Mouse (Mus musculus): Measurements from ENCODE around the gene Topors. TPM values are rescaled to one million over a fixed set of nuclear protein-coding genes. Genes with fewer than 3 reads are reported as not detected.

Gene Topors
- polyA plus RNA-seq (2012; rRNA removed) = 3.8 and 5.4 TPM in 2 replicates

GRCm38 (mm10) chr4:40269430-40270032 is at the start of gene Topors, which contains the start of gene Smim27:
TSS of gene Topors (minus strand) at chr4:40269850.
TSS of gene Smim27 (plus strand) at chr4:40269579.
- DNase-seq = peak; percentile 98
- peak; percentile 99 for TF ChIP-seq POLR2A (IDR thresholded peaks at IDR 0.05; ENCODE audit: low read depth, low read length)
- TF ChIP-seq CTCF (conservative IDR thresholded peaks at IDR 0.05; ENCODE audit: insufficient read depth, insufficient read length, low read depth, low read length) = no peak
- peaks cover 5% of the 10 kb centered on the region; the same call in 1 of the 2 replicates for H3K4me1 ChIP-seq (ENCODE audit: control insufficient read depth, insufficient read depth, low read length)
- H3K27ac ChIP-seq (ENCODE audit: insufficient read depth, low read depth, low read length) = peak within 1 kb of the TSS; percentile 99
- H3K4me3 ChIP-seq (ENCODE audit: insufficient read depth, low read depth, low read length) = peak within 1 kb of the TSS; percentile 97
- H3K36me3 ChIP-seq (ENCODE audit: control insufficient read depth, insufficient read depth, low read length) = peaks cover 2% of the 10 kb centered on the region; the same call in 1 of the 2 replicates
- under 1% methylated on average over 38 of the region's 38 CpGs for WGBS
- H3K27me3 ChIP-seq (replicated peaks; ENCODE audit: control insufficient read depth, insufficient read depth, low read length) = no peaks in the 10 kb centered on the region

GRCm38 (mm10) chr4:40317404-40317803 is 47.8 kb upstream of the Topors start:
- Histone ChIP-seq H3K4me3 (ENCODE audit: insufficient read depth, low read depth, low read length) (no peak overlapping the region), H3K27me3 (replicated peaks; ENCODE audit: control insufficient read depth, insufficient read depth, low read length) (no peaks in the 10 kb centered on the region), H3K4me1 (ENCODE audit: control insufficient read depth, insufficient read depth, low read length) (no peaks in the 10 kb centered on the region), H3K27ac (ENCODE audit: insufficient read depth, low read depth, low read length) (no peak overlapping the region), H3K36me3 (ENCODE audit: control insufficient read depth, insufficient read depth, low read length) (no peaks in the 10 kb centered on the region)
- TF ChIP-seq CTCF (conservative IDR thresholded peaks at IDR 0.05; ENCODE audit: insufficient read depth, insufficient read length, low read depth, low read length) (no peak), POLR2A (IDR thresholded peaks at IDR 0.05; ENCODE audit: low read depth, low read length) (no peak)
- 75% methylated on average over 3 of the region's 3 CpGs for WGBS
- DNase-seq = no peak

GRCm38 (mm10) chr4:40313026-40313425 is 43.4 kb upstream of the Topors start:
- TF ChIP-seq CTCF (conservative IDR thresholded peaks at IDR 0.05; ENCODE audit: insufficient read depth, insufficient read length, low read depth, low read length) = no peak
- no peak for TF ChIP-seq POLR2A (IDR thresholded peaks at IDR 0.05; ENCODE audit: low read depth, low read length)
- WGBS = 67% methylated on average over 6 of the region's 6 CpGs
- no peak overlapping the region for H3K4me3 ChIP-seq (ENCODE audit: insufficient read depth, low read depth, low read length)

GRCm38 (mm10) chr4:40312213-40312612 is 42.6 kb upstream of the Topors start:
- TF ChIP-seq POLR2A (IDR thresholded peaks at IDR 0.05; ENCODE audit: low read depth, low read length) (no peak), CTCF (conservative IDR thresholded peaks at IDR 0.05; ENCODE audit: insufficient read depth, insufficient read length, low read depth, low read length) (no peak)
- Histone ChIP-seq H3K36me3 (ENCODE audit: control insufficient read depth, insufficient read depth, low read length) (no peaks in the 10 kb centered on the region), H3K27me3 (replicated peaks; ENCODE audit: control insufficient read depth, insufficient read depth, low read length) (no peaks in the 10 kb centered on the region), H3K4me3 (ENCODE audit: insufficient read depth, low read depth, low read length) (no peak overlapping the region), H3K27ac (ENCODE audit: insufficient read depth, low read depth, low read length) (no peak overlapping the region), H3K4me1 (ENCODE audit: control insufficient read depth, insufficient read depth, low read length) (no peaks in the 10 kb centered on the region)
- WGBS = 92% methylated on average over 1 of the region's 1 CpGs
- DNase-seq = no peak

More at GRCm38 (mm10) chr4:40313026-40313425, 43.4 kb upstream of the Topors start:
- H3K4me1 ChIP-seq (ENCODE audit: control insufficient read depth, insufficient read depth, low read length) = no peaks in the 10 kb centered on the region
- DNase-seq = no peak
- no peaks in the 10 kb centered on the region for H3K36me3 ChIP-seq (ENCODE audit: control insufficient read depth, insufficient read depth, low read length)
- no peaks in the 10 kb centered on the region for H3K27me3 ChIP-seq (replicated peaks; ENCODE audit: control insufficient read depth, insufficient read depth, low read length)
- H3K27ac ChIP-seq (ENCODE audit: insufficient read depth, low read depth, low read length) = no peak overlapping the region

- no peak overlapping the region for H3K27ac ChIP-seq (ENCODE audit: insufficient read depth, low read depth, low read length)
- DNase-seq = no peak
- 83% methylated on average over 11 of the region's 11 CpGs for WGBS
- H3K27me3 ChIP-seq (replicated peaks; ENCODE audit: control insufficient read depth, insufficient read depth, low read length) = no peaks in the 10 kb centered on the region
- H3K4me3 ChIP-seq (ENCODE audit: insufficient read depth, low read depth, low read length) = no peak overlapping the region
- no peaks in the 10 kb centered on the region for H3K36me3 ChIP-seq (ENCODE audit: control insufficient read depth, insufficient read depth, low read length)
- TF ChIP-seq CTCF (conservative IDR thresholded peaks at IDR 0.05; ENCODE audit: insufficient read depth, insufficient read length, low read depth, low read length) (no peak), POLR2A (IDR thresholded peaks at IDR 0.05; ENCODE audit: low read depth, low read length) (no peak)
- no peaks in the 10 kb centered on the region for H3K4me1 ChIP-seq (ENCODE audit: control insufficient read depth, insufficient read depth, low read length)
Measured at GRCm38 (mm10) chr4:40310796-40311383, 41.2 kb upstream of the Topors start.

GRCm38 (mm10) chr4:40309682-40310081 is 40.0 kb upstream of the Topors start:
- no peak overlapping the region for H3K4me3 ChIP-seq (ENCODE audit: insufficient read depth, low read depth, low read length)
- no peaks in the 10 kb centered on the region for H3K27me3 ChIP-seq (replicated peaks; ENCODE audit: control insufficient read depth, insufficient read depth, low read length)
- no peaks in the 10 kb centered on the region for H3K36me3 ChIP-seq (ENCODE audit: control insufficient read depth, insufficient read depth, low read length)
- no peak for TF ChIP-seq CTCF (conservative IDR thresholded peaks at IDR 0.05; ENCODE audit: insufficient read depth, insufficient read length, low read depth, low read length)
- no peak for TF ChIP-seq POLR2A (IDR thresholded peaks at IDR 0.05; ENCODE audit: low read depth, low read length)
- no peaks in the 10 kb centered on the region for H3K4me1 ChIP-seq (ENCODE audit: control insufficient read depth, insufficient read depth, low read length)
- DNase-seq = no peak
- no peak overlapping the region for H3K27ac ChIP-seq (ENCODE audit: insufficient read depth, low read depth, low read length)

- Histone ChIP-seq H3K36me3 (ENCODE audit: control insufficient read depth, insufficient read depth, low read length) (no peaks in the 10 kb centered on the region), H3K27me3 (replicated peaks; ENCODE audit: control insufficient read depth, insufficient read depth, low read length) (no peaks in the 10 kb centered on the region), H3K4me3 (ENCODE audit: insufficient read depth, low read depth, low read length) (no peak overlapping the region), H3K27ac (ENCODE audit: insufficient read depth, low read depth, low read length) (no peak overlapping the region), H3K4me1 (ENCODE audit: control insufficient read depth, insufficient read depth, low read length) (no peaks in the 10 kb centered on the region)
- TF ChIP-seq POLR2A (IDR thresholded peaks at IDR 0.05; ENCODE audit: low read depth, low read length) (no peak), CTCF (conservative IDR thresholded peaks at IDR 0.05; ENCODE audit: insufficient read depth, insufficient read length, low read depth, low read length) (no peak)
- DNase-seq = no peak
- WGBS = 68% methylated on average over 10 of the region's 10 CpGs
Measured at GRCm38 (mm10) chr4:40302445-40303125, 32.9 kb upstream of the Topors start.
